Mouse (Mus musculus) cerebellum, postnatal 25 days (tissue): ENCODE measurements at regions not wholly inside any gene's neighbourhood (a gene's known extent, or its start where the extent isn't known, plus 50 kb on each side); places are given as distances from the start of the nearest gene placed in this dataset.

Experiments used
- DNase-seq, 2 experiments: peaks; one replicate each; pipeline ENCODE4 v3.0.0; 2021; ENCODE audit warnings: mixed read lengths in 2 of 2

DNA sequence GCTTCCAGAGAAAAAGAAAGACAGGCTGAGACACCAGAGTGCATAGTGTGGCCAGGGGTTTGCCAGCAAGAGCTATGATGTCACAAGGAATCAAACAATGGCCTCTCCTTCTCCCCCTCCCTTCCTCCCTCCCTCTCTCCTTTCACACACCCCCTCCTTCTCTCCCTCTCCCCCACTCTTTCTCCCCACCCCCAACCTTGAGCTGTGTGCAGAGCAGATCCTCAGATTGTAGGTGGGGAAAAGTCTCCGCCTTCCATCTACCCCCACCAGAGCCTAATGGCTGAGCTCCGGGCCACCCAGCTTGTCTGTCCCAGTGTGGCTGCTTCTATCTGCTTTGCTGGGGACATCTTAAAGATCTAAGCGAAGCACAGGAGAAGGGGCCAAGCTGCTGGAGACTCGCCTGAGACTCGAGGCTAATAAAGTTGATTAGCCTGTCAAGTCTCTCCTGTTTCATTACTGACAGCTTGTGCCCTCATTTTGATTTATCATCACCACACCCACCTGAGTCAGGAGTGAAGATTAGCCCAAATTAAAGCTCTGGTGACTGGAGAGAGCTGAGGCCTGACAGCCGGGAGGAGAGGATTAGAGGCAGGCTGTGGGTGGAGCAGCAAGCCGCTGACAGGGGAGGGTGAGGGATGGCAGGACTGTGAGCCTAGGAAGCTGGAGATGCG is 272.8 kb downstream of the Cbln1 start:
- DNase-seq = no peak

DNA sequence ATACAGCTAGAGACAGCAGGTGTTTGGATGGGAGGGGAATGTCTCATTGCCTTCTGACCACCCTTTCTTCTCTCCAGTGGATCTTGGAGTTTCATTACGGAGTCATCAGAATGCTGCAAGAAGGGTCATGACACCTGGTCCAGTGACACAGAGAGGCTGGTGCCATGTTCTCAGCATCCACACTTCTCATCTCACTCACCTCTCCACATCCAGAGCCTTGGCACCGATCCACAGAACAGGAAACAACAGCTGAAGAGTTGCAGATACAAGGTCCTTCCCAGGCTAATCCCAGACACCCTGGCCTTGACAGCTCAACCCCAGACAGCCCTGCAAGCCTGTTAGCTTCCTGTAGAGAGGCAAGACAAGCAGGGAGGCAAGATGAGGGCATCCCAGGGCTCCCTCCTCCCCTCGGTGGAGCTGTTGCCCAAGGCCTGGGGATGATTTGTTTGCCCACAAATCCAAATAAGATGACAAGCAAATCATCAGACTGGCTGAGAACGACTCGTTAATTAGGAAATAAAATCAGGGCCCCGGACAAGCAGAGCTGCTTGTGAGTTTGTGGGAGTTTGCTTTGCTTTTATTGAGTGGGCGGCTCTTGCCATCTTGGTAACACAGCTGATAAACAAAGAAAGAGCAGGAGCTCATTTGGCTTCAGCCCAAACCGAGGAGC is 274.4 kb downstream of the Cbln1 start:
- no peak for DNase-seq

DNA sequence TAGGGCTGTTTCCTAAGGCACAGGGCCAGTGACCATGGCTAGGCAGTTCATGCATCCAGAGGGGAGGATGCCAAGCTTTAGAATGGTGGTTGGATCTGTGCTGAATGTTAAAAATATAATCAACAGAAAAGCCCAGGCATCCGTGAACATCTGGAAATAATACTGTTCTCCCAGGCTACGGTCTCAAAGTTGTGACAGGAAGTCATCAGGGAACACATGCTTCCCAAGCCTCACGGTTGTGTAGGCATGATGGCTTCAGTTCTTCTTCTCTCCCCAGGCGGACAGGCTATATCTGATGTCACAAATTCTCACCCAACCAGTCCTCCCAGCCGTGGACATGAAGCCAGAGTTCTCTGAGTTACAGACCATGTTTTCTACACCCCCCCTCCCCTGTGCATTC is 275.4 kb downstream of the Cbln1 start:
- DNase-seq = no peak

DNA sequence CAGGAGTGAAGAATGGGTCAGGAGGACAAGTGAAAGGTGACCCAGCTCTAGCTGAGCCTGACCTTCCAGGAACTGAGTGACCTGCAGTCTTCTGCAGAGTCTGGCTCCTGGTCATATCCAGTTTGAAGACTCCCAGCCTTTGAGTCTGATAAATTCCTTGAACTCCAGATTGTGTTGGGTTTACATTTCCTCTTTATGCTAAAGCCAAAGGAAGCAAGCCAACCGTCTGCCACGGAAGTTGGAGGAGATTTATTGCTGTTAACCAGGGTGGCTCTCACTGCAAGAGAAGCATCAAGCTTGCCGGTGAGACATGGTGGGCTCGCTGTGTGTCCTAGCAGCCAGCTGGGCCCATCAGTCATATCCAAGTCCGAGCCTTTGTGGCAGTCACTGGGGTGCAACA is 276.4 kb downstream of the Cbln1 start:
- DNase-seq = no peak

DNA sequence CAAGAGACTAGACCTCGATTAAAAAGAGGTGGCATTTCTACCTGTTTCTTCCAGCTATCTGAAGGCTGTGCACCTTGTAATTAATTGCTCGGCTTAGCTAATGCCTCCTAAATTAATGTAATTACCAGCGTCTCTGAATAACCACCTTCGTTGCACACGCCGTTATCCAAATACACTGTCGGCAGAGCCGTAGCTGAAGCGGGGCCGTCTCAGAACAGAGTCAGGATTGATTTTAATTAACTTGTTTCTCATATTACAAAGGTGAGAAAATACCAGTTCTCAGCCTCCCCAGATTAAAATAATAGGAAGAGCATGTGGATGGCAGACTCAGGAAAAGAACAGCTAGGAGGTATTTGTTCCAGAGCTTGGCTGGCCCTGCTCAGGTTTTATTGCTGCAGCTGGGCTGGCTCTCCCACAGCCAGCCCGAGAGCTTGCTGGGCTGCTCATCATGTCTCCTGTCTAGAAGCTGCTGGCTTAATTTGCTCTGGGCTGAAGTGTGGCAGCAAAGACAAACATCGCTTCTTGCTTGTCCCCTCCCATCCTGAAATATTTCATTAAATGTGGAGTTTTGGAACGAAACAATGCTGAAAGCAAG is 282.5 kb downstream of the Cbln1 start:
- no peak for DNase-seq

- DNase-seq = no peak
Measured at GRCm38 (mm10) chr8:87182888-87183287, 289.5 kb downstream of the Cbln1 start.

DNA sequence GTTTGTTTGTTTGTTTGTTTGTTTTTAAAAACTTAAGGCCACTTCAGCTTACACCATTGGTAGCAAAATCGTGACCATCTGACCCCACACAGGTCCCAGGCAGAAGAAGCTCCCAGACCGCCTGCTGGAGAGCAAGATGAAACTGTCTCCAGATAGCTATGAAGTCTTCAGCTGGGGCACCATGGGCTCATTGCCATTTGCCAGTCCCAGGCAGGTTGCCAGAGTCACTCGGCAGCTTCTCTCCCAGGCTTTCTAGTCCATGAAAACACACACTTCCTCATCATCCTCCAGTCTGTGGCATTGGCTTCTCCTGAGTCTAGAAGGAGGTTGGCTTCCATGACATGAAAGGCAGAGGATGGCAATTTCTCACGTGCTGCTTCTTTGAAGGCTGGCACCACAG is 293.5 kb upstream of the N4bp1 start:
- DNase-seq = peak; percentile 70 to 81

GRCm38 (mm10) chr8:87177620-87178019 is 292.6 kb upstream of the N4bp1 start:
- no peak for DNase-seq

- no peak for DNase-seq
Measured at GRCm38 (mm10) chr8:87175097-87175496, 290.0 kb upstream of the N4bp1 start.

- DNase-seq = no peak
Measured at GRCm38 (mm10) chr8:87173720-87174119, 288.7 kb upstream of the N4bp1 start.

- DNase-seq = peak in 1 of 2 experiments; percentile 14
Measured at GRCm38 (mm10) chr8:87166771-87167170, 281.7 kb upstream of the N4bp1 start.

- no peak for DNase-seq
Measured at GRCm38 (mm10) chr8:87160416-87160815, 275.4 kb upstream of the N4bp1 start.

DNA sequence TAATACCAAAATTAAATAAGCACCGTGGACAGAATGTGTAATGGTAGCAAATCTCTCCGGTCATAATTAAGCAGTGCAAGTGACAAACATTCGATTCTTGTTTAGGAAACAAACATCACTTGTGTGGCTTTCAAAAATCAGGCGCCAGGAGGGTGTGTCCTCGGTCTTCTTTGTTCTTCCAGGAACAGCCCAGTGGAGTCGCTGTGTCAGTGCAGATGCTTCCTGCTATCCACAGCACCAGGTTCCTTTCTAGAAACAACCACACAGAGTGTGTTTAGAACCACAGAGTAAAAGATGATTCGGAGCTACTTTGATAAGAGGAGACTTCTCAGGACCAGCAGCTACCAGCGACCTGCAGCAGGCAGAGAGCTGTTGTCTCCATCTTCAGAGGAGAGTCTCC is 273.3 kb upstream of the N4bp1 start:
- no peak for DNase-seq

DNA sequence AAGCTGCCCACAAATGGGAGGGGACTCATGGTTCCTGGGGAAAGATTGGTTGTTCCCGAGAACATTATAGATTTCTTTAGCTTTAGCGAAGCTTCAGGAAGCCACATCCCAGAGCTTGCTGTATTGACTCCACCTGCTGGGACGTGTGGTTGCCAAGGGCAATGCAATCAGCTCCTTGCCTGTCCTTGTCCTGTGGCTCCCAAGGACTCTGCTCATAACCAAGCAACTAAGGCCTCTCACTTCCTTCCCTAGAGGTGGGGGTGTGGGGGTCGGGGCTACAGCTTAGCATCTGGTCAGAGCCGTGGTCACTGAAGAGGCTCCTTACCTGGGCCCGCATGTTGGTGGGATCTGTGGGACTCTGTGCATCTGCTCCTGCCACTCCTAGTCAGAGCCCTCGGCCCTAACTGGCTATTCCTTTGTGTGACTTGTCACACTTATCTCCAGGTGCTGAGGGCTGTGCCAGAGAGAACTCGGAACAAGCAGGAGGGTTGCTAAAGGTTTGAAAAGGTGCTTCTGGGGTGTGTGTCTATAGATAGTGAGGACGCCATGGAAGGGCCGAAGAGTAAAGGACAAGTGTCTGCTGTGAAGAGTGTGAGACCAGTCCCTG is 270.9 kb upstream of the N4bp1 start:
- no peak for DNase-seq

- no peak for DNase-seq
Measured at GRCm38 (mm10) chr8:87152068-87152915, 267.2 kb upstream of the N4bp1 start.

- no peak for DNase-seq
Measured at GRCm38 (mm10) chr8:87148853-87149252, 263.8 kb upstream of the N4bp1 start.

DNA sequence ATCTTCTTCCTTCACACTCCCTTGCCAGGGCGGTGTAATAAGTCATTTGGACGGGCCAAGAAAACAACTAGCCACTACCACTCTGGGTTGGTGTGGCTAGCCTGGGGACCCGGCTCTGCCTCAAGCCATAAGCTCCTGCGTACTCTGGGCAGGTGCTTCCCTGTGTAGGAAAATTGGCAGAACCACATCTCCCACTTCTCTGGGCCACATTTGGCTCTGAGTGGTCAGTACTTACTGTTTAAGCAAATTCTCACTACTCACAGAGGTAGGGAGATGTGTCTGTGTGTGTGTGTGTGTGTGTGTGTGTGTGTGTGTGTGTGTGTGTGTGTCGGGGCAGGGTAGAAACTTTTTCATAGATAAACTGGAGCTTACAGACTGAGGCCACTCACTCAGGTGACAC is 262.6 kb upstream of the N4bp1 start:
- no peak for DNase-seq

DNA sequence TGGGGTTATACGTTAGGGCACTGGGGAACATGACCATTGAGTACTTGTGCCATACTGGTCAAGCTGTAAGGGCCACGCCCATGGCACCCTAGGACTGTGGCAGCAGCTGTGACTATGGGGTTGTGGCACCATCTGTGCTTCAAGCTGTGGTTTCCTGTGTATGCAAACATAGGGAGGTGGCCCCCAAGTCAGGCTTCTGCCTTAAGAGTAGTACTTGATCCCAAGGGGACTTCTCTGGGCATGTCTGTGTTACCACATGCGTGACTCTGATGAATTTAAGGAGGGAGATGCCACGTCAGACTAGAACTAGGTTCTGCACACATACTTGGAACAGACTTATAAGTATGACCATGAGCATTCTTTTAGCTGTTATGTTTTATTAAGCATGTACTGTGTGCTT is 252.4 kb upstream of the N4bp1 start:
- no peak for DNase-seq

DNA sequence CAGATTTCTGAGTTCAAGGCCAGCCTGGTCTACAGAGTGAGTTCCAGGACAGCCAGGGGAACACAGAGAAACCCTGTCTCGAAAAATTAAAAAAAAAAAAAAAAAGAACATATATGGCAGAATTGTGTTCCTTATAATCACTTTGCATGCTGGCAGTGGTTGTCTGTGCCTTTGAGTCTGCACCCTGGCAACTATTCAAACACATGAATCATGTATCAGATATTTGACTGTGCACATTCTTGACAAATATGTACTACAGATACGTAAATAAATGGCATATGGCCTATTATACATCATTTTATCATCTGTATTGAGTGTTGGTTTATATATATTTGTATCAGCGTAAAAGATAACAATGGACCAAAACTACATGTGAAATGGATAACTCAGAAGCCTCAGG is 246.7 kb upstream of the N4bp1 start:
- DNase-seq = no peak

GRCm38 (mm10) chr8:87130691-87131090 is 245.6 kb upstream of the N4bp1 start:
- DNase-seq = peak in 1 of 2 experiments; percentile 17

DNA sequence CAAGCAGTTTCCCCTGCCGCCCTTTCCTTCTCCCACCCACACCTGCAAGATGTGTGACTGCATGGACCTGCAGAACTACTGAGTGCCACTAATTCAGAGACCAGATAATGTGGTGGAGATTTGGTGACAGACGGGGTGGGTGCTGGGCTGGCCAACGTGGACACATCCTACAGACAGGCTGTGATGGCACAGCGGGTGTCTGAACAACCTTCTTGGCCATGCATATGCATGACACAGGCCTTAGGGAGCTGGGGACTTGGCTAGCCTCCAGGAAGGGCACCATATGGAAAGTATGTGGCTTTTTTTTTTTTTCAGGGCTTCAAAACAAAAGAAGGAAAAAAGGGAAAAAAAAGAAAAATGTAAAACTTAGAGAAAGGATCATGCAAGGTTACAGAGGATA is 243.5 kb upstream of the N4bp1 start:
- DNase-seq = peak; percentile 86 to 92

DNA sequence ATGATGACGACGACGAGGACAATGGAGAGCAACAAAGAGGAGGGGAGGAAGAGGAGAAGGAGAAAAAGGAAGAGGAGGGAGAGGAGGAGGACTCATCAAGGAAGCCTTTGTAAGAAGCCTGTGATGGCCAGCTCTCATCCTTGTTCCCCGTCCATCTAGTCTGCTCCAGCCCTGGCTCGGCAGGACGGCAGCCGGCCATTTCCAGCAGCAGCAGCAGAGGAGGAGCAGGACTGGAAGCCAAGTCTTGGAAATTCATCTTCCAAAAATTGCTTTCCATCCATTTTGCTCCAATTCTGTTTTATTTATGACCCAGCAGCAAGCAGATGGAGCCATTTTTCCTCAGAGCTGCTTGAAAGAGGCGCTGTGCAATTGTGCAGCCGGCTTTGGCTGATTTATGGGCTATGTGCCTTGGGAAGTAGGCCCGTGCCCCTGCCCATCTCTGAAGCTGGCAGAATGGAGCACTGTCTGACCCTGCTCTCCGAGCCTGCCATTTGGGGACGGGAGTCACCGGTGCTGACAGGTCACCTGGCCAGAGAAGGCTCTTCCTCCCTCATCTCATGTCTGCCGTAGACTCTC is 231.2 kb upstream of the N4bp1 start:
- peak in 1 of 2 experiments; percentile 31 for DNase-seq

DNA sequence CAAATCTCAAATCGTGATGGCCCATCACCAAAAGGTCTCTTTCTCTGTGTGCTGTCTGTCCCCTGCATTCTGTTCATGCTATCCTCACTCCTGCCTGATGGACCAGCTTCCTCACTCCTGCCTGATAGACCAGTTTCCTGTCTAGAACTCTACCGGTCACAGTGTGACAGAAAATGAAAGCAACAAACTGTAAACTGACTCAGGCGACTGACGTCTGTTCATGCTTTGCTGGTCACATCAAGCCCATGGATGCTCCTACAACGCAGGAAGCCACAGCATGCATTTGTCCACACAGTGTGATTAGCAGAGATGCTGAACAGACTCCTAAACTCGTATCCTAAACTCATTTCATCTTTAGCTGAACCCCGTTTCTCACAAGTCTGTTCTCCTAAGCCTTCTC is 227.3 kb upstream of the N4bp1 start:
- no peak for DNase-seq
